Mouse (Mus musculus) megakaryocyte, adult 5-6 weeks (primary cell): Measurements from ENCODE around the gene Mrpl20. TPM values are rescaled to one million over a fixed set of nuclear protein-coding genes. Genes with fewer than 3 reads are reported as not detected.
A peak's percentile ranks its signal among the peaks of the same experiment; 100 is the strongest.

Source experiments
- ATAC-seq: 2 replicates; pipeline ENCODE4 v1.8.0; 2016; ENCODE audit warnings: mild to moderate bottlenecking, inconsistent platforms; ENCODE audit not compliant: poor library complexity, severe bottlenecking
- total RNA-seq, 2 experiments: library from RNA; stranded (forward) in 1 of 2; stranded (reverse) in 1 of 2; fragments of 153-499, 151-499 nt in 1 of 2; fragments of 221-1000, 200-1000 nt in 1 of 2; gene quantifications; 2 replicates each; pipeline versions ENCODE4 v1.2.3 to v1.2.4; 2015 to 2017

The Mrpl20 gene
- total RNA-seq (2015) (131 and 139 TPM in 2 replicates), total RNA-seq (2017) (49.5 and 50.2 TPM in 2 replicates)

GRCm38 (mm10) chr4:155802741-155803339 lies at the start of gene Mrpl20:
Mrpl20 (plus strand) TSS chr4:155802878.
- ATAC-seq = 0 out of 2 replicates have a peak, but pooled peaks have one; percentile 20

DNA sequence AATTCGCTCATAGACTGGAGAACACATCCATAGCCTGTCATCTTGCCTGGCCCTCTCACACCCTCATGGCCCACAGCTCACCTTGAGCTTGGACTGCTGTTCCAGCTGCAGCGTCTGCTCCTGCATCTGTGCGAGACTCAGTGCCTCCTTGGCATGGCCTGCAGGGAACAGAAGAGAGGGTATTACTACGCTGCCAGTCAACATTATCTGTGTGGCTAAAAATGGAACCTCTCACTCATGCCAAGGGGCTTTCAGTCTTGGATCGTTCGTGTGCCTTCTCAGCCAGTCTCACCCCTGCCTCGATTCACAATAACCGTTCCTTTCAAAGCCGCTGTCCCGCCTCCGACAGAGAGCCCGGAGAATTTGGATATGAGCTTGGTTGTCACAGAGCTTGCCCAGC lies 45.7 kb upstream of the Mrpl20 start:
- no peak for ATAC-seq

GRCm38 (mm10) chr4:155759862-155760612 lies 42.6 kb upstream of the Mrpl20 start:
- ATAC-seq = 0 out of 2 replicates have a peak, but pooled peaks have one; percentile 20

DNA sequence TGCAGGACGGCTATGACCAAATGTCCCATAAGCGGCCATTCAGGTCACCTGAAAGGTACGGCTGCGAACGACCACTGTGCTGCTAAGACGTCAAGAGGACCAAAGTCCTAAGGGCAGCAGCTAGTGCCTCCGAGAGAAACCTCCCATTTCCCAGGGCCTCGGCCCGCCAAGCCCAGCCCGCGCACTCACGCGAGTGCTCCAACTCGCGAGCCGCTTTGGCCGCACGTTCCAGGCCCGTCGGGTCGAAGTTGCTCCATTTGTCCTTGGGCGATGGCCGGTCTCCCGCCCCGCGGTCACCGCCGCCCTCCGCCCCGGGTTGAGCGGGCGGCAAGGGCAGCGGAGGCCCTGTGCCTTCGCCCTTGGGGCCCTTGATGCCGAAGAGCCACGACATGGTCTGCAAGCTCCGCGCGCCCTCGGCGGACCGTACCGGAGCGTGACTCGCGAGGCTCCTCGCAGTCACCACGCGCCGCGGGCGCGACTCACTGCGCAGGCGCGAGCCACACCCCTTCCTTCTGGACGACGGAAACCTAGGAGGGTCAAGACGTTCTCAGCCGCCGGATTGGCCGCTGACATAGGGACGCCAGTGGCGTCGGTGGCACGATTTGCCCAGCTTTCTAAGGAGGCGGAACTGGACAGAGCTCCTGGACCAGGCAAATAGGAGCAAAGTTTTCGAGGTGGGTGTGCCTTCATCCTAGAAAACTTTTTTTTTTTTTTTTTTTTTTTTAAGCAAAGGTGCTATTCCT lies 41.9 kb upstream of the Mrpl20 start, which contains the start of gene Atad3a:
Gene Atad3a (minus strand): TSS at position 481 of the 743 bp plus-strand sequence.
- ATAC-seq = peak; percentile 99

DNA sequence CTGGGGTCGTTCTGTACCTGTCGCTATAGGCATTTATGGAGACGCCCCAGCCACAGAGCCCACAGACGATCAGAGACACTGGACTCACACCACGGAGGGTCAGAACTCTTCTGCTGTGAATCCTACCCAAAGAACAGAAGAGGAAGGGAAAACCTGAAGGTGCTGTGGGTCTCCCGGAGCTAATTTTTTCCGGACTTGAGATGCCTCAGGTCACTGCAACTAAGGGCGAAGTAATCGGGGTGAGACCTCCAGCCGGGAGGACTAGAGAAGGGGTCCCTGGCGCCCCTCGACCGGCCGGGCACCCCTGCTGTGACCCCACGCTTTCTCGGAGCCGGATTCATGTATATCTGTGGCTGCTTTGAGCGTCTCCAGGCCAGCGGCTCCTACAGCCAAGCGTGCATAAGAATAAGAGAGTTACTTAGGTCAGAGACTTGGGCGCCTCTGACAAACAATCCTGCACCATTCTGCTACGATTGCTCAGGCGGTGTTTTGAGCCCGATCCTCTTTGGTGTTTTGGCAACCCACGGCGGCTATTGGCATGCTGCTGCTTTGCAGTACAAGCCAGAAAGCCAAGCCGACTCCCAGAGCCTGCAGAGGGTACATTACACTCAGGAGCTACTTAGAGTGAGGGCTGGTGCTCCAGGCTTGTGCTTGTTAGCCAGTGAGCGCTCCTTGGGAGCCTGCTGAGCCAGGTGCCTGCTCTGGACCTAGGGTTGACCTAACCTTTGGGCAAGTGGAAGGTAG lies 41.1 kb upstream of the Mrpl20 start:
- ATAC-seq = peak; percentile 24

GRCm38 (mm10) chr4:155762357-155762756 lies 40.3 kb upstream of the Mrpl20 start:
- no peak for ATAC-seq

- ATAC-seq = no peak
Measured at GRCm38 (mm10) chr4:155769496-155769879, 33.2 kb upstream of the Mrpl20 start.

DNA sequence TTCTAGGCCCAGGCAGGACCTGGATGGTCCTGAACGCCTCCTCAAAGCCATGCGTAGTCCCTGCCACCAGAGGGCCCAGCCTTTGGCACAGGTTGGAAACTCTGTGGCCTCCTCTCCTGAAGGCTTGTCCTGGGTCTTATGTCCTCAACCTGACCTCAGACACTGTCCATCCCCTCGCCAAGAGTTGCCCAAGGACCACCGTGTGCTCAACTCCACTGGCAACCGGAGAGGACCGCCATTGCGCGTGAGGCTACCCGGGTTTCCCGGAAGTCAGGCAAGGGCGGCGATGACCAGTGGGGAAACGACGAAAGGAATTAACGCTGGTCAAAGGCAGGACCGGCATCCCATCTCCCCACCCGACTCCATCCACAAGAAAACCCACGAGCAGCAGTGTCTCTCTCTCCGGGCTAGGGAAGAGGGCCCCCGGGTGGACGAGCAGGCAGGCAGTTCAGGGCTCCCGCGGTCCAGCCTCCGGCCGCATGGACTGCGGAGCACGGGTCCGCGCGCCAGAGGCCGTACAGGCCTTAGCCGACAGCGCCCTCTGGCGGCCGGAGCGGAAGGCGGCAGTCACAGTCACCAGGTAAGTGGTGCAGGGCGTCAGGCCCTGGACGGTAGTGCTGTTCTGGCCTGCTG lies 32.7 kb upstream of the Mrpl20 start:
- peak; percentile 93 for ATAC-seq

GRCm38 (mm10) chr4:155770626-155771025 lies 32.1 kb upstream of the Mrpl20 start:
- no peak for ATAC-seq

DNA sequence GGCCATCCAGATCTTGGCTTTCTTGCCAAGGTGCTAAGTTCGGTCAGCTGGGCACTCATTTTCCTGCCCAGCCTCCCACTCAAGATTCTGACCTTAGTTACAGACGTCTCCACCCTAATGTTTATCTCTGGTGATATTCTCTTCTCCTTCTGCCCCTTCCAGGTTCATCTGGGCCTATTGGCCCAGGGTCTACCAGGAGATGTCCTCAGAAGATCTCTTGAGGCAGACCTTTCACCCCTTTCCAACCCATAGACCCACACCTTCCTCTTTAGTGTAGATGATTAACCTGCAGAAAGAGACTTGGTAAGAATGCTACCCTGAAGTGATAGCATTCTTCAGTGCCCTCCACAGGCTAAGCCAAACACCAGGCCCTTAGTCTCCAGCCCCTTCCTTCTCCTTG lies 31.0 kb upstream of the Mrpl20 start:
- ATAC-seq = no peak

GRCm38 (mm10) chr4:155772786-155773185 lies 29.9 kb upstream of the Mrpl20 start:
- no peak for ATAC-seq

- ATAC-seq = no peak
Measured at GRCm38 (mm10) chr4:155773335-155774078, 29.2 kb upstream of the Mrpl20 start.

GRCm38 (mm10) chr4:155774280-155774754 lies 28.4 kb upstream of the Mrpl20 start, which contains the start of gene Vwa1:
Vwa1 (minus strand) TSS chr4:155774698.
- peak; percentile 58 for ATAC-seq

- ATAC-seq = peak; percentile 51
Measured at GRCm38 (mm10) chr4:155774971-155775740, 27.5 kb upstream of the Mrpl20 start.

DNA sequence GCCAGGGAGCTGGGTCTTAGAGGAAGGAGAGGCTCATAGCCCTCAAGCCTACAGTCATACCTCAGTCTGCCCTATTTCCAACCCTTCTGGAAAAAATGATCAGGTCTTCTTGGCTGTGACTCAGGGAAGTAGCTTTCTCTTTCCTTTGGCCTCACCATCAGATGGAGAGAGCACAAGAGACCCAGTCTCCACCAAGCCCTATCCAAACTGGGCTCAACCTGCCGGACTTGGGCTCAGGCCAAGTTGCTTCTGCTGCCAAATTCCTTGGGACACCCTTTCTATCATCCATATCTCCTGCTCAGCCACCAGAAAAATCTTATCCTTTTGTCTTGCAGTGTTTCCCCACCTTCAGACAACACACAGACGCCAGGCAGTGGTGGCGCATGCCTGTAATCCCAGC lies 26.8 kb upstream of the Mrpl20 start:
- no peak for ATAC-seq

DNA sequence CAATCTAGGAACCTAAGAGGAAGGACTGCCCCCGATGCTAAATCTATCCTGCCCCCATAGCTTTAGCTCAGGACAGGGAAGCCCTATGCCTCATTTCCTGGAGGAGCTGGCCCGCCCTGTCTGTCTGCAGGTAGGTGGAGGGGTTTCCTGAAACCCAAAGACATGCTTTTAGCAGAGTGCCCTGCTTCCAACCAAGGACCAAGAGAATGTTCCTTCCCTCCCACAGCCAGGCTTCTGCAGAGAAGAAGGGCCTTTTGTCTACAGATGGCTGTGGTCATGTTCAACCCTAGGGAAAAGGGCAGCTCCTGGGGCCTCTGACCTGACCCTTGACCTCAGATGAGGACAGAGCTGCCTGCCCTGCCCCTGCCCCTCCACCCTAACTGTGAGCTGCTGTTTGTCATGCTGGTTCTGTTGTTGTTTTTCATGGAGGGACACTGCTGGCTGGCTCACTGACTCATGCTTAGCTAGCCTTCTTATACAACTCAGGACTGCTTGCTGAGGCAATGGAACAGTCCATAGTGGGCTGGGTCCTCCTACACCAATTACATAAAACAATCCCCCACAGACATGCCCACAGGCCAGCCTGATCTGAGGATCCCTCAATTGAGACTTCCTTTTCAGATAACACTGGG lies 25.9 kb upstream of the Mrpl20 start:
- ATAC-seq = no peak

DNA sequence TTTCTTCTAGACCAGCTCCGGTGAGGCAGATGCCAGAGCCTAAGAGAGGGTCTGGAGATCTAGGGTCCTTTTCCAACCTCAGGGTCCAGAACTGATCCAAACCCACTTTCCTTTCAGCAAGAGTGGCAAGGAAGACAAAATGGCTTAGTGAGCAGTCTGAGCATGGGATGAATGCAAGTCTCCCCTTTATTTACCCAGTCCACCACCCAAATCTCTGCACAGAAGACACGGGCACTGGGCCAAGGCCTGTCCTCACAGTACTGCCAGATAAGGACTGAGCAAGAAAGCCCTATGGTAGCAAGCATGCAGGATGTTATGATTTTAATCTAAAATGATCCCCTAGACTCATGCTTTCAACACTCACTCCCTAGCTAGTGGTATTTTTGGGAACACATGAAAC lies 24.9 kb upstream of the Mrpl20 start:
- ATAC-seq = no peak

DNA sequence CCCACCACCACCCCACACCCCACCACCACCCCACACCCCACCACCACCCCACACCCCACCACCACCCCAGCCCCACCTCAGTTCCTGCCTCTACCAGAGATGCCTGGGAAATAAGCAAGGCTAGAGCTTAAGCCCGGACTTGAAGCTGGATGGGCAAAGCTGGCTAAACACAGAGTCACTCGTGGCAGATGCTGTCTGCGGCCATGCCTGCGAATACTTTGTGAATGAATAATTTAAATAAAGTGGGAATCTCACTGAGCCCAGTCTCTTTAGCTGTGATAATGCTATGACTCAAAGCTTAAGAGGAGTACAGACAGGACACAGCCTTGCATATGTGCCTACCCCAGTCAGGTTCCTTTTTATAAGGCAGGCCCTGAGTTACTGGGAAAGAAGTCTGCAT lies 23.2 kb upstream of the Mrpl20 start:
- ATAC-seq = no peak
